Mouse (Mus musculus) myocyte (in vitro differentiated cells): ENCODE data around the gene Zfp37.

Experiments
- CEBPB ChIP-seq: IDR thresholded peaks from 2 replicates; pipeline ENCODE4 v1.6.1; 2011; ENCODE audit warnings: mild to moderate bottlenecking, moderate library complexity; ENCODE audit not compliant: poor library complexity, insufficient read depth, severe bottlenecking
- E2F4 ChIP-seq: IDR thresholded peaks from one replicate; pipeline ENCODE4 v1.6.1; 2011; ENCODE audit warnings: mild to moderate bottlenecking, control low read depth, moderate library complexity; ENCODE audit not compliant: insufficient read depth
- MAX ChIP-seq: IDR thresholded peaks from one replicate; pipeline ENCODE4 v1.6.1; 2011; ENCODE audit warnings: low read depth, mild to moderate bottlenecking, control low read depth
- MYOD1 ChIP-seq, 3 experiments: IDR thresholded peaks; one replicate each; pipeline ENCODE4 v1.6.1; 2011; ENCODE audit warnings: control low read depth in 2 of 3, low read depth in 2 of 3, mild to moderate bottlenecking in 2 of 3, moderate library complexity in 1 of 3; ENCODE audit not compliant: insufficient read length in 2 of 3, control insufficient read depth in 1 of 3
- MYOG ChIP-seq, 3 experiments: IDR thresholded peaks; one replicate each; pipeline ENCODE4 v1.6.1; 2011; ENCODE audit warnings: control low read depth in 2 of 3, low read depth in 2 of 3, mild to moderate bottlenecking in 2 of 3; ENCODE audit not compliant: insufficient read length in 2 of 3, control insufficient read depth in 1 of 3, insufficient read depth in 1 of 3
- POLR2A ChIP-seq: IDR thresholded peaks from one replicate; pipeline ENCODE4 v1.6.1; 2011; ENCODE audit warnings: low read depth, mild to moderate bottlenecking, control low read depth, moderate library complexity; ENCODE audit not compliant: insufficient read length
- SRF ChIP-seq: IDR thresholded peaks from one replicate; pipeline ENCODE4 v1.6.1; 2011; ENCODE audit warnings: low read depth; ENCODE audit not compliant: control insufficient read depth, insufficient read length
- USF1 ChIP-seq: IDR thresholded peaks from one replicate; pipeline ENCODE4 v1.6.1; 2011; ENCODE audit warnings: low read depth, mild to moderate bottlenecking, control low read depth, moderate library complexity

DNA sequence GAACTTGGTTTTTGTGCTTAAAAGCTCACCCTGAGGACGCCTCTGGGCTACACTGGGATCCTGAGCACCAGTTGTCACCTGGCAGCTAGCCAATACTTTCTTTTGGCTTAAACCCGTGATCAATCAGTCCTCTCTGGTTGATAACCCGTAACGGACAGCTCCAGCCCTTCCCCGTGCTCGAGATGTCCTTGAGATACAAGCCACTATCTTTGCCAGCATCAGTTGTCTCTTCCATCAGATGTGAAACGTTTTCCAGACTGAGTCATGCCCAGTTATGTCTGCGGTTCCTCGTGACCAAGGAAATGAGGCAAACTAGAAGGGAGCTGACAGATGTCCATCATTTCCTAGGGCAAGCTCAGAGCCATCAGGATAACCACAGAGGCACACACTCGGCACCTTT lies 36.3 kb upstream of the Zfp37 start:
- TF ChIP-seq POLR2A: no peak
- no peak for TF ChIP-seq MAX
- no peak for TF ChIP-seq MYOD1 (IDR thresholded peaks at IDR 0.05; ENCODE audit: control insufficient read depth in 1 of 3, insufficient read length in 2 of 3, low read depth in 2 of 3)
- TF ChIP-seq CEBPB: no peak
- no peak for TF ChIP-seq E2F4
- TF ChIP-seq MYOG (IDR thresholded peaks at IDR 0.05; ENCODE audit: control insufficient read depth in 1 of 3, insufficient read depth in 1 of 3, insufficient read length in 2 of 3, low read depth in 2 of 3): no peak
- no peak for TF ChIP-seq USF1
- TF ChIP-seq SRF: no peak
